Mouse (Mus musculus) heart, adult 18-20 months (tissue): ENCODE measurements at regions not wholly inside any gene's neighbourhood (a gene's known extent, or its start where the extent isn't known, plus 50 kb on each side); places are given as distances from the start of the nearest gene placed in this dataset.
"Not testable (repeated sequence)": the region's sequence is repeated elsewhere in the genome, so short reads cannot be mapped to it uniquely, and the experiment has no call there.

Experiments
- DNase-seq, 2 experiments: peaks; one replicate each; pipeline ENCODE4 v3.0.0; 2021 to 2022; ENCODE audit warnings: mixed read lengths in 1 of 2

DNA sequence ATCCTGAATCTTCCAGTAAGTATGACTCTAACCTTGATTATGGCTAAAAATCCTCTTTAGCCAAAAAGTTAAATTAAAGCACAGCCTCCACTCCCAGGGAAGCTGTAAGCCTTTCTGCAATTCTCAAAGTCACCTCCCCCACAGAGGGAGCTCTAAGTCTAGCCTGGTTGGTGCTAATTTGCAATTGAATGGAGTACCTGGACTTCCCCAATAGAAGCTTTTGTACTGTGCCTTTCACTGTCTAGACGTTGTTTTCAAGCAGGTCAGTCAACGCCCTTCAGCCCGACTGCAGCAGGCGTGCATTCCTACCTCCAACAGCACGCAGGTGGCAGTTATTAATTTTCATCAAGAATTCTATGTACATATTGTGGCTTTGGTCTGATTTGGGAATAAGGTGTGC lies 87.2 kb downstream of the Catsperg2 start:
- not testable (repeated sequence) for DNase-seq

DNA sequence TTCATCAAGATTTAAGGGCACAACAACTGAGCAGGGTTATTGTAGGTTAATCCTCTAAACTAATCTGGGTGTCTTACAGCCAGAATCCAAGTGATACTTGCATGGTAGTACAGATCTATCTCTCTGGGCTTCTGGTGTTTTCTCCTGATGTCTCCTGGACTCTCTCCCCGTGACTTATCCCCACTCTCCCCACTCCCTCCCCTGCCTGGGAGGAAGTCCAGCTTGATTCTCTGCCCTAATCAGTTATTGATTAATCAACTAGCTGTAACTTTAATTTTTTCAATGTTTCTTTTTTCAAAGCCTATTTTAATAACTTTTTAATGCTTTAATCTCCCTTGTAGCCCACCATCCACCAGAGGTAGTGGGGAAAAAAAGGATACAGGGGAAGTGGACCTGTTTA lies 83.9 kb upstream of the Sipa1l3 start:
- DNase-seq, result no peak

DNA sequence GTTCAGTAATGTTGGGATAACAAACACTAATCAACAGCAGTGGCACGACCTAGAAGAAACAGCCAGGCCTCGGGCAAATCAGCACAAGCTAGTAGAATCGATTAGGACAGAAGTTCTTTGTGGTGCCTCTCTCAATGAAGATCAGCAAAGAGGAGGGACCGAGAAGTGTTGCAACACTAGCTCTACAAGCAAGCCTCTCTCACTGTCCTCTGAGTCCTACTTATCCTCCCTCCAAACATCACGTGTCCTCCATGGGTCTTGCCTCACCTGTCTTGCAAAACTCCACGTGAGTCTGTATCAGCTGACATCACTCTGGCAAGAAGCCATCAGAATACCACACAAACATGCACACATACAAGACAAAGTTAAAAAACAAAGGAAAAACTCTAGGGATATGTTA lies 82.9 kb upstream of the Sipa1l3 start:
- DNase-seq, result no peak

DNA sequence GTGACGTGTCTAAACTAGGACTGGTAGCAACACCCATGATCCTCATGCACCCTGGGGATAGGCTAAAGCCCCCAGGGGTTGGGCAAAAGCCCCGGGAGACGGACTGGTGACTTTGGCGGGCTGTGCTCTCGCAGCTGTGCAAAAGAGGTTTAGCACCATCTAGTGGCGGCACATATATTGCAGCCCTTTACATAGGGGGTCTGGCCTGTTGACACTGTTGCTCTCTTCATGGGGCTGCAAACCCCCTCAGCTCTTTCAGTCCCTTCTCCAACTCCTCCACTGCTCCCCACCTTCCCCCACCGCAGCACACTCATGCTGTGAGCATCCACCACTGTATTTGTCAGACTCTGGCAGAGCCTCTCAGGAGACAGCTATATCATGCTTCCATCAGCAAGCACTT lies 78.8 kb upstream of the Sipa1l3 start:
- peak; percentile 15 to 66 for DNase-seq

DNA sequence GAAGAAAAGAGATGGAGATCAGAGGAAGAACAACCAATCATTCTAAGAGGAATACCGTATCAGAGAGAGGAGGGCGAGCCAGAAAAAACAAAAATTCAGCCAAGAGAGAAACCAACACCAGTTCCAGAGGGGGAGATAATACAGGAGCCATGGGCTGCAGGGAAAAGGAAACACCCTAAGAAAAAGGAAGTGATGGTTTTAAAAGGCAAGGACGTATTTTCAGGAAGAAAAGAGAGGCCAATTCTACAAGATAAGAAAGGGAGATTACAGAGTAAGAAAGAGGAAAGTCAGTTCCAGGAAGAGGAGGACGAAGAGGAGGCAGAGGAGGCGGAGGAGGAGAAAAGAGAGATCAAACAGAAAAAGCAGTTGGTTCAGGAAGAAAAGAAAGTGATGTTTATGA lies 59.7 kb upstream of the Sipa1l3 start:
- no peak for DNase-seq

DNA sequence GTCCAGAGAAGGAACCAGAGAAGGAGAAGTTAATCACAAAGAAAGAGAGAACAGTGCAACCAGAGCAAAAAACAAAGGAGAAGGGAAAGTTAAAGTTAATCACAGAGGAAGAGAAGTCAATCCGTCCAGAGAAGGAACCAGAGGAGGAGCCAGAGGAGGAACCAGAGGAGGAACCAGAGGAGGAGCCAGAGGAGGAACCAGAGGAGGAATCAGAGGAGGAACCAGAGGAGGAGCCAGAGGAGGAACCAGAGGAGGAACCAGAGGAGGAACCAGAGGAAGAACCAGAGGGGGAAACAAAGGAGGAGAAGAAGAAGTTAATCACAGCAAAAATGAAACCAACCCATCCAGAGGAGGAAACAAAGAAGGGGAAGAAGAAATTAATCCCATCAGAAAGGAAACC lies 57.2 kb upstream of the Sipa1l3 start:
- DNase-seq, result no peak
